Mouse (Mus musculus): ENCODE measurements around the gene Commd1.

Gene Commd1

GRCm38 (mm10) chr11:22891876-22892275 lies 90.3 kb downstream of the Commd1 start:
- no peak for DNase-seq (ENCODE audit: low read depth, low spot score)

GRCm38 (mm10) chr11:22891242-22891641 lies 90.9 kb downstream of the Commd1 start:
- DNase-seq (ENCODE audit: low read depth, low spot score), result no peak

GRCm38 (mm10) chr11:22889224-22889623 lies 93.0 kb downstream of the Commd1 start:
- no peak for DNase-seq (ENCODE audit: low read depth, low spot score)

- DNase-seq (ENCODE audit: low read depth, low spot score), result no peak
Measured at GRCm38 (mm10) chr11:22886991-22887390, 95.2 kb downstream of the Commd1 start.

GRCm38 (mm10) chr11:22885350-22885749 lies 96.8 kb downstream of the Commd1 start:
- DNase-seq (ENCODE audit: low read depth, low spot score), result no peak

- DNase-seq (ENCODE audit: low read depth, low spot score), result no peak
Measured at GRCm38 (mm10) chr11:22883676-22884075, 98.5 kb downstream of the Commd1 start.

- DNase-seq (ENCODE audit: low read depth, low spot score), result no peak
Measured at GRCm38 (mm10) chr11:22882926-22883325, 99.3 kb downstream of the Commd1 start.

- no peak for DNase-seq (ENCODE audit: low read depth, low spot score)
Measured at GRCm38 (mm10) chr11:22880383-22881172, 101.6 kb downstream of the Commd1 start.

GRCm38 (mm10) chr11:22879645-22880044 lies 102.5 kb downstream of the Commd1 start:
- DNase-seq (ENCODE audit: low read depth, low spot score), result no peak

GRCm38 (mm10) chr11:22876680-22877330 lies 105.4 kb downstream of the Commd1 start:
- DNase-seq (ENCODE audit: low read depth, low spot score), result no peak

GRCm38 (mm10) chr11:22875279-22875678 lies 106.9 kb downstream of the Commd1 start:
- no peak for DNase-seq (ENCODE audit: low read depth, low spot score)

- DNase-seq (ENCODE audit: low read depth, low spot score), result no peak
Measured at GRCm38 (mm10) chr11:22874747-22875146, 107.4 kb downstream of the Commd1 start.

- no peak for DNase-seq (ENCODE audit: low read depth, low spot score)
Measured at GRCm38 (mm10) chr11:22873383-22873782, 108.8 kb downstream of the Commd1 start.

- no peak for DNase-seq (ENCODE audit: low read depth, low spot score)
Measured at GRCm38 (mm10) chr11:22872307-22872680, 109.9 kb downstream of the Commd1 start.

- DNase-seq (ENCODE audit: low read depth, low spot score), result no peak
Measured at GRCm38 (mm10) chr11:22871628-22872306, 110.4 kb downstream of the Commd1 start.

- no peak for DNase-seq (ENCODE audit: low read depth, low spot score)
Measured at GRCm38 (mm10) chr11:22868582-22868981, 113.6 kb downstream of the Commd1 start.

- no peak for DNase-seq (ENCODE audit: low read depth, low spot score)
Measured at GRCm38 (mm10) chr11:22867691-22868090, 114.5 kb downstream of the Commd1 start.

- no peak for DNase-seq (ENCODE audit: low read depth, low spot score)
Measured at GRCm38 (mm10) chr11:22865635-22866246, 116.4 kb downstream of the Commd1 start.

GRCm38 (mm10) chr11:22864305-22865060 lies 117.7 kb downstream of the Commd1 start:
- no peak for DNase-seq (ENCODE audit: low read depth, low spot score)

- no peak for DNase-seq (ENCODE audit: low read depth, low spot score)
Measured at GRCm38 (mm10) chr11:22863581-22863980, 118.6 kb downstream of the Commd1 start.

GRCm38 (mm10) chr11:22861315-22861714 lies 120.9 kb downstream of the Commd1 start:
- no peak for DNase-seq (ENCODE audit: low read depth, low spot score)
